Mouse (Mus musculus): ENCODE results near the gene Usp40.

- TF ChIP-seq CTCF (conservative IDR thresholded peaks at IDR 0.05; ENCODE audit: insufficient read depth, insufficient read length, low read depth, low read length) (no peak), POLR2A (IDR thresholded peaks at IDR 0.05; ENCODE audit: low read depth, low read length) (no peak)
These were observed 46.7 kb upstream of the Usp40 start, which contains the start of gene Ugt1a10 for GRCm38 (mm10) chr1:88055088-88055487.

Measured in kidney, adult 2 months (tissue).